7 mouse cellular contexts compared by ENCODE assay signal in the genomic region with DNA sequence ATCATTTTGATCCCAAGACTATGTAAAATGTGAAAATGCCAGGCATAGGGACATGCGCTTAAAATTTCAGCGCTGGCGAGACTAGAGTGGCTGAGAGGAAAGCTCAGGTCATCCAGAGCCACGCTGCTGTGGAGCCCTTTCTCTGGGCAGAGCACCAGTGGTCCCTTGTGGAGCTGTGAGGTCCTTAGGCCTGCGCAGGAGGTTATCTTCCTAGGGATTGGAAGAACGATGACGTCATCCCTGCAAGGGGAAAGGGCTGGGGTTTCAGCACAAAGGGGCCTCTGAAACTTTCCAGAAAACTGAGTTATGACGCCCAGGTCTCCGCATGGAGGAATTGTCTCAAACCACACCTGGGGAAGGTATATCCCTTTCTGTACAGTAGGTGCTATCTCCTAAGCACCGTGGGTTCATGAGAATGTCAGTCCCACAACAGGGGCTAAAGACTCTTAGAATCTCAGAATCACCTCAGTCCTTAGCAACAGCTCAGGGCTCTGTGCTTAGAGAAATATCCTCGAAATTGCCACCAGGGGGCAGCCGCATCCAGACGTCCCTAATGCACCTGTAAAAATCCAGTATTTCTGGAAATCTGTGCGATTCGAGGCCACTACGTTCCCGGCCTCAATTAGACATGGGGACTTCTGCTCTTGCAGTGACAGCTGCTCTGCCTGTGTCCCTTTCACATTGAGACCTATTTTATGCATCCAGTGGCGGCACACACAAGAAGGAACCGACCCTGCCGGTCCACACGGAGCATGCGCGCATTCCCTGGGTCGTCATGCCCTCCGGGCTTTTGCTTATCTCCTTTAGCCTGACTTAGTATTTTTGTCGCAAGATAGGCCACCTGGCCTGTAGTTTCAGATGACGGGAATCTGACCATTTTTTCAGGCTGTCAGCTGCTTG. TPM values are rescaled to one million over a fixed set of nuclear protein-coding genes. Genes with fewer than 3 reads are reported as not detected.
A peak's percentile ranks its signal among the peaks of the same experiment; 100 is the strongest.
DNase-seq lines count a peak whose midpoint lies in the region.

No protein-coding gene starts in this region.

- intact Hi-C loops in left cerebral cortex, postnatal 25 days (cut with DNase I) = loop anchor here (1.0 to 5.0 kb wide), 2 partner anchors 116 to 136 kb away; no protein-coding TSS in a partner anchor

- peak; percentile 57 to 69 for DNase-seq in adrenal gland, adult 18-20 months (ENCODE audit: low spot score in 2 of 2)
- DNase-seq in cerebellum, postnatal 25 days = peak; percentile 84 to 86
- peak; percentile 72 to 73 for DNase-seq in frontal cortex, postnatal 36 days (ENCODE audit: low spot score in 2 of 2)
- peak; percentile 72 for DNase-seq in induced T-regulatory cell, adult 2 months (ENCODE audit: low read depth)
- DNase-seq in left cerebral cortex, postnatal 25 days (ENCODE audit: low spot score in 2 of 2) = peak; percentile 61 to 79
- peak; percentile 79 for DNase-seq in mesoderm, embryonic 11.5 days (ENCODE audit: low read depth, low spot score)
- DNase-seq in right cerebral cortex, postnatal 25 days = peak; percentile 55

RNA-seq across cellular contexts. Expression of gene Kcne1, which starts 18.4 kb away (rescaled TPM):
- total RNA-seq in adrenal gland, adult 18-20 months (2021) = not detected
- not detected for total RNA-seq in left cerebral cortex, postnatal 25 days (2021)

RNA-seq across cellular contexts. Expression of gene Fam243, which starts 19.6 kb away (rescaled TPM):
- not detected for total RNA-seq in adrenal gland, adult 18-20 months (2021)
- total RNA-seq in left cerebral cortex, postnatal 25 days (2021) = not detected

RNA-seq across cellular contexts. Expression of gene Smim11, which starts 39.8 kb away (rescaled TPM):
- 10 to 100 TPM; 61.5 TPM for total RNA-seq in adrenal gland, adult 18-20 months (2021)
- 10 to 100 TPM; 17.8 to 20.7 TPM for total RNA-seq in left cerebral cortex, postnatal 25 days (2021)

RNA-seq across cellular contexts. Expression of gene Kcne2, which starts 48.7 kb away (rescaled TPM):
- not detected for total RNA-seq in adrenal gland, adult 18-20 months (2021)
- total RNA-seq in left cerebral cortex, postnatal 25 days (2021) = 1 to 10 TPM in 1 of 2 experiments, under 1 TPM in 1; 0.69 to 1.7 TPM

Comparison
In these comparisons a context has a peak if more than half of its experiments do, and no peak if none do; other contexts are left out.
1. Peak in every context shown above with its lines: DNase-seq.